Mouse (Mus musculus): Measurements from ENCODE around the gene C1qtnf5.
A peak's percentile ranks its signal among the peaks of the same experiment; 100 is the strongest.

Gene C1qtnf5

GRCm38 (mm10) chr9:44134101-44134850 lies 27.2 kb downstream of the C1qtnf5 start, which contains the start of gene Mcam:
Mcam (plus strand) TSS chr9:44134469.
- DNase-seq: peak; percentile 87

- DNase-seq: peak; percentile 74
Measured at GRCm38 (mm10) chr9:44134851-44135730, 28.0 kb downstream of the C1qtnf5 start.

GRCm38 (mm10) chr9:44135731-44136411 lies 28.8 kb downstream of the C1qtnf5 start:
- DNase-seq: peak; percentile 60

GRCm38 (mm10) chr9:44137846-44138245 lies 30.8 kb downstream of the C1qtnf5 start:
- no peak for DNase-seq

- no peak for DNase-seq
Measured at GRCm38 (mm10) chr9:44141951-44142350, 34.9 kb downstream of the C1qtnf5 start.

- DNase-seq: no peak
Measured at GRCm38 (mm10) chr9:44143421-44143820, 36.4 kb downstream of the C1qtnf5 start.

GRCm38 (mm10) chr9:44144023-44144717 lies 37.1 kb downstream of the C1qtnf5 start:
- no peak for DNase-seq

GRCm38 (mm10) chr9:44144718-44145060 lies 37.6 kb downstream of the C1qtnf5 start:
- DNase-seq: peak; percentile 67

GRCm38 (mm10) chr9:44147290-44147689 lies 40.2 kb downstream of the C1qtnf5 start:
- no peak for DNase-seq
